Mouse (Mus musculus): ENCODE data around the gene Cep104.

Cep104 gene

GRCm38 (mm10) chr4:153974431-153975291 lies at the start of gene Cep104, which contains the start of gene Dffb:
Gene Cep104, plus strand, starts transcription at chr4:153975194.
Gene Dffb, minus strand, starts transcription at chr4:153975126.
- DNase-seq (ENCODE audit: low read depth, low spot score), result peak; percentile 95

- DNase-seq (ENCODE audit: low read depth, low spot score), result no peak
Observed at GRCm38 (mm10) chr4:153928772-153929299, 46.2 kb upstream of the Cep104 start.

GRCm38 (mm10) chr4:153929425-153929824 lies 45.6 kb upstream of the Cep104 start:
- DNase-seq (ENCODE audit: low read depth, low spot score), result peak; percentile 52

- DNase-seq (ENCODE audit: low read depth, low spot score), result no peak
Observed at GRCm38 (mm10) chr4:153929921-153930320, 45.1 kb upstream of the Cep104 start.

- DNase-seq (ENCODE audit: low read depth, low spot score), result peak; percentile 64
Observed at GRCm38 (mm10) chr4:153943243-153943642, 31.8 kb upstream of the Cep104 start.

- DNase-seq (ENCODE audit: low read depth, low spot score), result no peak
Observed at GRCm38 (mm10) chr4:153944261-153944660, 30.7 kb upstream of the Cep104 start.

- no peak for DNase-seq (ENCODE audit: low read depth, low spot score)
Observed at GRCm38 (mm10) chr4:153945741-153946140, 29.3 kb upstream of the Cep104 start.

GRCm38 (mm10) chr4:153950372-153950771 lies 24.6 kb upstream of the Cep104 start:
- DNase-seq (ENCODE audit: low read depth, low spot score), result no peak

- no peak for DNase-seq (ENCODE audit: low read depth, low spot score)
Observed at GRCm38 (mm10) chr4:153951150-153951549, 23.8 kb upstream of the Cep104 start.

GRCm38 (mm10) chr4:153951692-153952091 lies 23.3 kb upstream of the Cep104 start:
- DNase-seq (ENCODE audit: low read depth, low spot score), result no peak

- no peak for DNase-seq (ENCODE audit: low read depth, low spot score)
Observed at GRCm38 (mm10) chr4:153955651-153956050, 19.3 kb upstream of the Cep104 start.

- peak; percentile 96 for DNase-seq (ENCODE audit: low read depth, low spot score)
Observed at GRCm38 (mm10) chr4:153956569-153957405, 18.2 kb upstream of the Cep104 start, which contains the start of gene A430005L14Rik. Gene A430005L14Rik, plus strand, starts transcription at chr4:153957237.

- DNase-seq (ENCODE audit: low read depth, low spot score), result peak; percentile 32
Observed at GRCm38 (mm10) chr4:153957444-153958250, 17.3 kb upstream of the Cep104 start.

- no peak for DNase-seq (ENCODE audit: low read depth, low spot score)
Observed at GRCm38 (mm10) chr4:153962631-153963030, 12.4 kb upstream of the Cep104 start.

GRCm38 (mm10) chr4:153966651-153967050 lies 8.3 kb upstream of the Cep104 start:
- DNase-seq (ENCODE audit: low read depth, low spot score), result no peak

GRCm38 (mm10) chr4:153967556-153967955 lies 7.4 kb upstream of the Cep104 start:
- DNase-seq (ENCODE audit: low read depth, low spot score), result no peak

GRCm38 (mm10) chr4:153968063-153968462 lies 6.9 kb upstream of the Cep104 start:
- DNase-seq (ENCODE audit: low read depth, low spot score), result no peak

- peak; percentile 55 for DNase-seq (ENCODE audit: low read depth, low spot score)
Observed at GRCm38 (mm10) chr4:153975292-153975662, 283 bp downstream of the Cep104 start.

- no peak for DNase-seq (ENCODE audit: low read depth, low spot score)
Observed at GRCm38 (mm10) chr4:153975768-153976167, 774 bp downstream of the Cep104 start.

GRCm38 (mm10) chr4:153979243-153979642 lies 4.2 kb downstream of the Cep104 start:
- DNase-seq (ENCODE audit: low read depth, low spot score), result no peak

GRCm38 (mm10) chr4:153980470-153980869 lies 5.5 kb downstream of the Cep104 start:
- peak; percentile 35 for DNase-seq (ENCODE audit: low read depth, low spot score)
